Mouse (Mus musculus) retina, postnatal 7 days (tissue): Measurements from ENCODE around the gene Ptx3.
"Not testable (repeated sequence)": the region's sequence is repeated elsewhere in the genome, so short reads cannot be mapped to it uniquely, and the experiment has no call there.

Experiments used
- DNase-seq: peaks from one replicate; pipeline ENCODE4 v3.0.0-alpha.2; 2012; ENCODE audit warnings: low read depth, low spot score

Ptx3 gene

GRCm38 (mm10) chr3:66219655-66220191 is at the start of gene Ptx3:
Ptx3 (plus strand) TSS chr3:66219910.
- no peak for DNase-seq

- DNase-seq = no peak
Measured at GRCm38 (mm10) chr3:66172907-66173306, 46.8 kb upstream of the Ptx3 start.

- no peak for DNase-seq
Measured at GRCm38 (mm10) chr3:66179647-66180046, 40.1 kb upstream of the Ptx3 start.

GRCm38 (mm10) chr3:66193910-66194562 is 25.7 kb upstream of the Ptx3 start:
- no peak for DNase-seq

GRCm38 (mm10) chr3:66208836-66209573 is 10.7 kb upstream of the Ptx3 start:
- no peak for DNase-seq

- no peak for DNase-seq
Measured at GRCm38 (mm10) chr3:66213524-66213923, 6.2 kb upstream of the Ptx3 start.

- DNase-seq = no peak
Measured at GRCm38 (mm10) chr3:66215759-66216158, 4.0 kb upstream of the Ptx3 start.

- DNase-seq = no peak
Measured at GRCm38 (mm10) chr3:66220554-66221242, 988 bp downstream of the Ptx3 start.

GRCm38 (mm10) chr3:66221243-66221611 is 1.5 kb downstream of the Ptx3 start:
- DNase-seq = no peak

- no peak for DNase-seq
Measured at GRCm38 (mm10) chr3:66224931-66225537, 5.3 kb downstream of the Ptx3 start.

GRCm38 (mm10) chr3:66236234-66236871 is 16.6 kb downstream of the Ptx3 start:
- not testable (repeated sequence) for DNase-seq

- no peak for DNase-seq
Measured at GRCm38 (mm10) chr3:66240476-66240875, 20.8 kb downstream of the Ptx3 start.

GRCm38 (mm10) chr3:66251842-66252241 is 32.1 kb downstream of the Ptx3 start:
- no peak for DNase-seq

- no peak for DNase-seq
Measured at GRCm38 (mm10) chr3:66254504-66255105, 34.9 kb downstream of the Ptx3 start.

- peak; percentile 0 for DNase-seq
Measured at GRCm38 (mm10) chr3:66262319-66262718, 42.6 kb downstream of the Ptx3 start.

- no peak for DNase-seq
Measured at GRCm38 (mm10) chr3:66263270-66263669, 43.6 kb downstream of the Ptx3 start.
